Mouse (Mus musculus) urinary bladder, adult 18-20 months (tissue): ENCODE results near the gene Rnf19b.
A peak's percentile ranks its signal among the peaks of the same experiment; 100 is the strongest.

Experiments used
- DNase-seq, 2 experiments: peaks; one replicate each; pipeline ENCODE4 v3.0.0; 2022; ENCODE audit warnings: low spot score in 2 of 2, mixed read lengths in 2 of 2

Gene Rnf19b

GRCm38 (mm10) chr4:129117720-129118510 lies 59.8 kb downstream of the Rnf19b start:
- no peak for DNase-seq

- no peak for DNase-seq
These were observed 61.6 kb downstream of the Rnf19b start for GRCm38 (mm10) chr4:129119708-129120107.

GRCm38 (mm10) chr4:129120520-129121445 lies 62.7 kb downstream of the Rnf19b start:
- no peak for DNase-seq

GRCm38 (mm10) chr4:129121569-129122086 lies 63.6 kb downstream of the Rnf19b start, which contains the start of gene Hpca:
TSS of gene Hpca (minus strand) at chr4:129122036.
- no peak for DNase-seq

GRCm38 (mm10) chr4:129122107-129122506 lies 64.0 kb downstream of the Rnf19b start:
- DNase-seq = no peak

- no peak for DNase-seq
These were observed 64.6 kb downstream of the Rnf19b start for GRCm38 (mm10) chr4:129122719-129123118.

- DNase-seq = no peak
These were observed 66.6 kb downstream of the Rnf19b start for GRCm38 (mm10) chr4:129124652-129125146.

GRCm38 (mm10) chr4:129125736-129126451 lies 67.8 kb downstream of the Rnf19b start:
- peak in 1 of 2 experiments; percentile 24 for DNase-seq

- DNase-seq = no peak
These were observed 70.7 kb downstream of the Rnf19b start for GRCm38 (mm10) chr4:129128582-129129338.

GRCm38 (mm10) chr4:129129387-129129786 lies 71.3 kb downstream of the Rnf19b start:
- no peak for DNase-seq

GRCm38 (mm10) chr4:129130149-129130548 lies 72.1 kb downstream of the Rnf19b start:
- no peak for DNase-seq

GRCm38 (mm10) chr4:129130755-129131303 lies 72.8 kb downstream of the Rnf19b start:
- DNase-seq = no peak

- DNase-seq = no peak
These were observed 76.9 kb downstream of the Rnf19b start for GRCm38 (mm10) chr4:129134799-129135585.
